Mouse (Mus musculus): ENCODE measurements around the gene Dupd1.

Dupd1 gene

GRCm38 (mm10) chr14:21714486-21714885, at the start of gene Dupd1:
TSS of gene Dupd1 (minus strand) at chr14:21714576.
- no peak for DNase-seq (ENCODE audit: low read depth, low spot score)

GRCm38 (mm10) chr14:21763736-21764135, 49.4 kb upstream of the Dupd1 start:
- DNase-seq (ENCODE audit: low read depth, low spot score) = no peak

DNA sequence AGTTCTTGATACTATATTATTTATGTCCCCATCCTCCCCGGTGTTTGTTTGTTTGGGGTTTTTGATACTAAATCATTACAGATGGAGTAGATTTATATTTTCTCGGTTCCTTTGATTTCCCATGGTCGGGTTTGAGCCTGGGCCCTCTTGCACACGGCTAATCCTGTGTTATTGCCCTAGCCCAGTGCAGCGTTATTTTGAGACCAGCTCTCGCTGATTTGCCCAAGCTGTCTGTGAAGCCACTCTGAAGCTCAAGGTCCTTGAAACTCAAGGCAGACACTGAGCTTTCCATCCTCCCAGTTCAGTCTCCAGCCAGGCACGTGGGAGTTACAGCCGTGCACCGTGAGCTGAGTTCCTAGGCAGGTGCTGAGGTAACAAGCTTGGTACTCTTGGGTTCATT, 47.2 kb upstream of the Dupd1 start:
- DNase-seq (ENCODE audit: low read depth, low spot score) = no peak

DNA sequence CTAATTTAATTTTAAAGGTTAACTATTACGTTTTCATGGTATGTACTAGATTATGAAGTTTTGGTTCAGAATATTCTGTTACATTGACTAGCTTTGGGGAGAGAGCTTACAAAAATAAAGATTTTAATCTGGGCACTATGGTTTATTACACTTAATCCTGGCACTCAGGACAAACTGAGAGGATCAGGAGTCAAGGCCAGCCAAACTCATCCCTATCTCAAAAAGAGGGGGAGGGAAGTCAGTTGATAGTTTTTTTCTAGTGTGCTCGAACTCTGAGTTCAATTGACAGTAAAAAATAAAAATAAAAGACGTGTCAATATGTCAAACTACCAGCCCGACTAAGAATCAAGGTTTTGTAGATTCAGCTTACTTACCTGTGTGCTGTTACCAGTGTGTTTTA, 39.0 kb upstream of the Dupd1 start:
- DNase-seq (ENCODE audit: low read depth, low spot score) = no peak

GRCm38 (mm10) chr14:21752411-21752810, 38.0 kb upstream of the Dupd1 start:
- no peak for DNase-seq (ENCODE audit: low read depth, low spot score)

DNA sequence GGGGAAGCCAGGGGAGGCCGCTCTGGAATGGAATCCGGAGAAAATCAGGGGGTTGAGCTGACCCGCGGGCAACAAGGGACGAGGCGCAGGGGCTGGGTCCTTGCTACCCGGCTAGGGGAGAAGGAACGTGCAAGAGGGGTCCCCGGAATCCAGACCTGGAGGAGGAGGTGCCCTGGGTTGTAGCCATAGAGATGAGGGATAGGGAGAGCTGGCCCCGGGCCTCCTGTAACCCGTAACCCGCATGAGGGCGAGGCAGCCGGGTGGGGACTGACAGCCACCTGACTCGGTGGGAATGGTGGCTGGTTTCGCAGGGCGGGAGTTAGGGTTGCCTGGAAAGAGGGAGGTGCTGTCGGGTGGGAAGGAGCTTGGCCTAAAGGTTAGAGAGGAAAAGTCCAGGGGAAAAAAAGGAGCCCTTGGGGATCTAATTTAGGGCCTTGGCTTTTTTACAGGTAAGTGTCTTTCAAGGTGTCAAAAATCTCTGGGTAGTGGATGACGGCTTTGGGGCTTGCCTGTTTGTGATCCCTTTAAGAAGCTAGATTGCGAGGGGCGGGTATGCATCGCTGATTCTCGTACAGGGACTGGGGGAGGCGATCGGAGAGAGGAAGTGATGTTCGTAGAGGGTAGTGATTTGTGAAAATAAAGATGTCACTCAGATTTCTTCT, 36.6 kb upstream of the Dupd1 start, which contains the start of gene Dusp13:
TSS of gene Dusp13 (minus strand) at position 301 of the 662 bp plus-strand sequence.
- peak; percentile 85 for DNase-seq (ENCODE audit: low read depth, low spot score)

DNA sequence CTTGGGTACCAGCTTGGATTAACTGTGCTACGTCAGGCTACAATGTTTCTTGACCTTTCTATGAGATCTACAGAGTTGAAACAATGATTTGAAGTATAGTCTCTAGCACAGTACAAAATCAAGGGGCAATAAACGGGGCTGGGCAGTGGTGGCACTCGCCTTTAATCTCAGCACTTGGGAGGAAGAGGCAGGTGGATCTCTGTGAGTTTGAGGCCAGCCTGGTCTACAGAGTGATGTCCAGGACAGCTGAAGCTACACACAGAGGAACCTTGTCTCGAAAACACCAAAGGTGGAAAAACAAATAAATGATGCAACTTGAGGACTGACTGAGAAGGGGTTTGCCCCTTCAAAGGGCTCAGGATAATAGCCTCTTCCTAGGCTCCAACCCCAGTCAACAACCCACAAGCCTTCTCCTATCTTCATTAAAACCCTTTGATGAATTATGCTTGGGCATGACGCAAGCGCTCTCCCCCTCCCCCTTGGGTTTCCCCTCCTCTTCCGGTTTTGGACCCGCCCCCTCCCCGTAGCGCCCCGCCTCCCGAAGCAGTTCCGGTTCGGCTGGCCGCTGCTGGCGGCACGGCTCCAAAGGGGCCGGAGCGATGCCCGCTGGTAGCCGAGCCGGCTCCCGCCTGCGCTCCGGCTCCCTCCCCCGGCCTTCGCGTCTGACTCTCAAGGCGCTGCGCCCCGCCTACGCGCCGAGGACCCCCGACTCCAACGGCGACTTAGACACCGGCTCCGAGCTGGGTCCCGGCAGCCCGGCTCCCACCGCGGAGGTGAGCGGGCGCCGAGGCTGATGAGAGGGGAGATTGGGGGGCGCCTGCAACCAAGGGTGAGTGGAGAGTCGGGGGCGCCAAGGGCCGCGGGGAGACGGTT, 35.9 kb upstream of the Dupd1 start, which contains the start of gene Samd8:
TSS of gene Samd8 (plus strand) at position 524 of the 873 bp plus-strand sequence.
- peak; percentile 90 for DNase-seq (ENCODE audit: low read depth, low spot score)

GRCm38 (mm10) chr14:21748142-21748870, 33.9 kb upstream of the Dupd1 start:
- peak; percentile 43 for DNase-seq (ENCODE audit: low read depth, low spot score)

- DNase-seq (ENCODE audit: low read depth, low spot score) = no peak
Observed at GRCm38 (mm10) chr14:21747436-21748141, 33.2 kb upstream of the Dupd1 start.

DNA sequence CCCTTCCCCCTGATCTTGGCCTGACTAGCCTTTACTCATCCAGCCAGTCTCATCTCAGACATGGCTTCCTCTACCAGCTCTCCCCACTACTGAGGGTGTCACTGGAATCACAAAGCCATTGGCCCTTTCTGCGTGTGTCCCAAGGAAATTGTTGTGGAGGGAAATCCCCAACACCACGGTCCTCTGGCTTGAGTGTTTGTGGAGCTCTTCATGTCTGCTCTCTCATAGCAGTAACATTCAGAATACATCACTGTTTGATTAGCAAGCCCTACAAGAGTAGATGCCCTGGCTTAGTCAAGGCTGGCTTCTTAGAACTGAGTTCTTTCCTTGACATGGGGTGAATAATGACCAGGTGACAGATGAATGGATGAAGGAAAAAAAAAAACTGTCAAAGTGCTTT, 32.5 kb upstream of the Dupd1 start:
- no peak for DNase-seq (ENCODE audit: low read depth, low spot score)

GRCm38 (mm10) chr14:21746251-21746650, 31.9 kb upstream of the Dupd1 start:
- no peak for DNase-seq (ENCODE audit: low read depth, low spot score)

GRCm38 (mm10) chr14:21745149-21745548, 30.8 kb upstream of the Dupd1 start:
- no peak for DNase-seq (ENCODE audit: low read depth, low spot score)

- no peak for DNase-seq (ENCODE audit: low read depth, low spot score)
Observed at GRCm38 (mm10) chr14:21744169-21744568, 29.8 kb upstream of the Dupd1 start.

DNA sequence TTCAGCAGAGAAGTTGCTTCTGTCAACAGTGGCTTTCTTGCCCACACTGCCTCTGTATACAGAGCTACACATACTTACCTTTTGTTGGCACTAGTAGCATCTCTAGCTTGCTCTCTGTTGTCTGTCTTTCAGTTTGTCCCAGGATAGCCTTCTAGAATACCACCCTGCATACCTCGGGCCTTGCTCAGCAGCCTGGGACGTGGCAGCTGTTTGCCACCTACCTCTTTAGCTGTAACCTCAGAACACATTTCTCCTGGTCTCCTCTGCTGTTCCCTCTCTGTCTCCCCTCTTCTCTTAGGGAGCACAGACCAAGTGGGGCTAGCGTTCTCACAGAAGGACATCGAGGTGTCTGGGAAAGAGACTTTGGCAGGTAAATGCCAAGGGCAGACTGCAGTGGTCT, 28.1 kb upstream of the Dupd1 start:
- no peak for DNase-seq (ENCODE audit: low read depth, low spot score)

DNA sequence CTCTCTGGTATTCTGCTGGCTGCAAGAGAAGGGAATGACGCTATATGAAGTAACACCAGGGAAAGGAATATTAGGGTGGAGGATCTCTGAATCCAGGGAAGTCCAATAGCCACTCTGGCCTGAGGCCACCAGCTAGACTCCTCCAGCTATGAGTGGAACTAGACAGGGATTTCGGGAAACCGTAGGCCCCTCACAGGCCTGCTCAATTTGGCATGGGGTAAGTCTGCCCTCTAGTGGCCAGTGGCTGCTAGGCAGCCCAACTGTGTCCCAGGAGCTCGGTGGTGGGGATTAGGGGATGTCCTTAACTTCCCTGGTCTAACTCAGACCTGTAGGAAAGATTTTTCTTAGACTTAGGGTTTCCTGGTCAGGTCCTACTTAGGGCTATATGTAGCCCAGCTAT, 27.4 kb upstream of the Dupd1 start:
- DNase-seq (ENCODE audit: low read depth, low spot score) = peak; percentile 67

DNA sequence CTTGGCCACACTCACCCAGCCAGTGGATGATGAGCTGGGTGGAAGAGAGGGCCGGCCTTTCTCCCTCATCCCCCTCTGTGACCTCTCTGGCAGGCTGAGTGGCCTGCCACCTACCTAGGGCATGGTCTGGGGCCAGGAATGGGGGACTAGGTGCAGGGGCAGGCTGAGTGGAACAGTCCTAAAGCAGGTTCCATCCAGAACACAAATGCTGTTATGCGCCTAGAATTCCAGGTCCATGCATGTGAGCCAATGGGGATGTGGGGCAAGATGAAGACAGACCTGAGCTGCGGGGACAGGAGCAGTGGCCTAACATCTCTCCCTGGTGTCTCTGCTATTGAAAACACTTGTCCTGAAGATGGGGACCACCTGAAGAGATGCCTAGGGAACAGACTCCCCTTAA, 26.9 kb upstream of the Dupd1 start:
- no peak for DNase-seq (ENCODE audit: low read depth, low spot score)

DNA sequence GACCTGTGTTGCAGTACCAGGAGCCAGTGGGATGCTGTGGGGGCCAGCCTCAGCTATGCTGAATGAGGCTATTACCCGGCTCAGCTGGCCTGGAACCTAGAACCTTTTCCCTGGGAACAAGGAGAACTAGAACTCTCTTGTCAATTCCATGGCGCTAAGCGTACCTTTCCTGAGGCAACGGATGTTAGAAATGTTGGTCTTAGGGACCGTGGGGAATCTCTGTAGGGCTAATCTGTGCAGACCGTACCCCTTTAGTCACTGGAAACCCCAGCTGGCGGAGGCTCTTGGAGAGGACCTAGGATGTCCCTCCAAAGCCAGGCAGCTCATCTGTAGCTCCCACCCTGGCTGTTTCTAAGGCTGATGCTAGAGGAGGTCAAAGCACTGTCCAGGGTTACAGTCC, 26.0 kb upstream of the Dupd1 start:
- no peak for DNase-seq (ENCODE audit: low read depth, low spot score)

DNA sequence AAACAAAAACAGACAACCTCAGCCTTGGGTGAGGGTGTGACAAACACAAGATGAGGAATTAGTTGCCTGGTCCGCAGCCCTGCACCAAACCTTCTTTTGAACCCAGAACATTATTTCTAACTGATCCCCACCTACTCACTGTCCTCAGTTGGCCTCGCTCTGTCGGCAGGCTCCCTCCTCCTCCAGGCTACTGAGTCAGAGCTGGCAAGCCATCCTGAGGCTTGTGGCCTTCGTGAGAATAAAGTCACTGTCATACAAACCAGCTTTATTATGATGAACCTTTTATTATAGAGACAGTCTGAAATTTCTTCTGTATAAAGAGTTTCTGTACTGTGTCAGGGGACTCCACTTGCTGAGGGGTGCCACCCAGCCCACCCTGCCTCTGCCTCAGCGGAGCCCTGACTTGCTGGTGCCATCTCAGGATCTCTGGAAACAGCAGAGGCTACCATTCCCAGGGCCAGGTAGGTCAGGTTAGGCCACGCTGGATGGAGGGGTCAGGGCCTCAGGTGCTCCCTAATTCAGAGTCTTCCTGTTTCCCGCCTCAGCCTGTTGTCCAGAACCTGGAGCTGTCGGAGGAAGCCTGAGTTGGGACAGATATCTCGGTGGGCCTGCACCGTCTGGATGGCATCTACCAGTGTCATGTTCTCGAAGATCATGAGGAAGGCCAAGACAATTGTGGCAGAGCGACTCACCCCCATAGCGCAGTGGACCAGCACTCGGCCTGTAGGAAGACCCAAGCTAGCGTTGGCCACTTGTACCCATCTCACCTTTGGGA, 18.9 kb upstream of the Dupd1 start:
- DNase-seq (ENCODE audit: low read depth, low spot score) = no peak

- DNase-seq (ENCODE audit: low read depth, low spot score) = no peak
Observed at GRCm38 (mm10) chr14:21729936-21730335, 15.6 kb upstream of the Dupd1 start.

- DNase-seq (ENCODE audit: low read depth, low spot score) = no peak
Observed at GRCm38 (mm10) chr14:21729031-21729732, 14.8 kb upstream of the Dupd1 start.
